Comparison of ENCODE assay signal across 16 mouse cellular contexts in genomic region chr17:33891892-33892291, GRCm38 (mm10). TPM values are rescaled to one million over a fixed set of nuclear protein-coding genes. Genes with fewer than 3 reads are reported as not detected.
"Had no signal": no experiment of that assay in that cellular context is flagged by ENCODE, and none has a peak within 500 bp of the region (broad histone marks: within the 10 kb centered on the region; RNA-seq: fewer than 3 reads in every experiment).

No protein-coding gene starts in this region.

RNA-seq across cellular contexts. Expression of gene Platr17, which starts 13.0 kb away (rescaled TPM):
- total RNA-seq: left cerebral cortex, postnatal 4 days; liver, adult 2 months; megakaryocyte-erythroid progenitor cell, adult 5-6 weeks had no signal
- polyA plus RNA-seq: kidney, adult 2 months; neural tube, embryonic 11.5 days had no signal

RNA-seq across cellular contexts. Expression of gene Gm7029, which starts 18.3 kb away (rescaled TPM):
- total RNA-seq: layer of hippocampus, adult 18-20 months; layer of hippocampus, postnatal 10 days; left cerebral cortex, postnatal 10 days; left cerebral cortex, postnatal 4 days; liver, adult 2 months; megakaryocyte-erythroid progenitor cell, adult 5-6 weeks had no signal
- polyA plus RNA-seq: kidney, adult 2 months; kidney, embryonic 16.5 days; limb, embryonic 13.5 days; liver, adult 2 months; liver, embryonic 15.5 days; lung, embryonic 14.5 days; midbrain, embryonic 12.5 days; midbrain, embryonic 16.5 days; neural tube, embryonic 11.5 days; neural tube, embryonic 15.5 days; urinary bladder, adult 2 months had no signal
